Mouse (Mus musculus): ENCODE data around the gene Yipf1. TPM values are rescaled to one million over a fixed set of nuclear protein-coding genes. Genes with fewer than 3 reads are reported as not detected.

Yipf1 gene
- polyA plus RNA-seq, 1 experiment from 2014 or later, result 69.3 TPM

DNA sequence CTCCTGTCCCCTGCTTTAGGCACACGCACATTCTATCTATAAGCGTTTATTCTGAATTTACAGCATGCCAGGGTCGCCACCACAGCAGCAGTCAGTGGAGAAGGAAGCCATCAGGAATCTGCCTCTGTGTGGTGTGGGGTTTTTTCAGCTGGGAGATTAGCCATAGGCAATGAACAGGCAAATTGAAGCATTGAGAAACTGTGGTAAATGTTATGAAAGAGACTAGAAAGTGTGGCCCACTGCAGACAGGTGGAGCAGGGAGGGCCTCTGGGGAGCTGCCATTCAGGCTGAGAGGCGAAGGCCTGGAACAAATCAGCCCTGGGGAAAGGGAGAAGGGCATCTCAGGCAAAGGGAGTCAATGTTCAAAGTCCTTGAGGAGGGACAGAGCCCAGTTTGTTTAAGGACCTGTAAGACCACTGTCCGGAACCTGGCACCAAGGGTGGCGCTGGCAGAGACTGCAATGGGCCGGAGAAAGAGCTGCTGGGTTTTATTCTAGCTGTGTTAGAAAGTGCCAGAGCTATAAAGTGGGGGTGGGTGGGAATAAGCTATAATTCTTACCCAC, 14.3 kb upstream of the Yipf1 start:
- no peak for ATAC-seq
- H3K27ac ChIP-seq, result no peak overlapping the region
- H3K27me3 ChIP-seq (replicated peaks), result no peaks in the 10 kb centered on the region
- 0 out of 2 replicates have a peak, but pooled peaks cover 8% of the 10 kb centered on the region for H3K4me1 ChIP-seq (replicated peaks)
- no peak overlapping the region for H3K4me2 ChIP-seq (replicated peaks)
- 73% methylated on average over 7 of the region's 7 CpGs for WGBS
- no peak overlapping the region for H3K4me3 ChIP-seq (replicated peaks)
- H3K36me3 ChIP-seq, result no peaks in the 10 kb centered on the region
- no peak overlapping the region for H3K9ac ChIP-seq
- H3K9me3 ChIP-seq, result no peaks in the 10 kb centered on the region

DNA sequence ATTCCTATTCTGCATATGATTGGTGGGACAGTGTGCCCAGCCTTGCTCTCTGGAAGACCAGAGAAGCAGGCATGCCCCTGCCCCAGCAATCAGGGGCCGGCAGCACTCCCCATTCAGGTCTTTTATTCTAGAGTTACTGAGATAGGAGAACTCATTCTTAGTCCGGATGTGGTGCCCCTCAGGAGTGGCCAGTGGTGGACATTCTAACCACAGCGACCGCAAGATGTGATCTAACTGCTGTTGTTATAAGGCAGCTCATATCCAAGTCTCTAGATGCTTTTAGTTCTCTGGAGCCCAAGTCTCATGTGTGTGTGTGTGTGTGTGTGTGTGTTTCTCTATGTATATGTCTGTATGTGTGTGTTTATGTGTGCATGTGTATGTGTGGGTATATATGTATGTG, 13.8 kb upstream of the Yipf1 start:
- no peak overlapping the region for H3K4me3 ChIP-seq (replicated peaks)
- no peak for ATAC-seq
- no peaks in the 10 kb centered on the region for H3K9me3 ChIP-seq
- H3K27ac ChIP-seq, result no peak overlapping the region
- H3K4me1 ChIP-seq (replicated peaks), result 0 out of 2 replicates have a peak, but pooled peaks cover 8% of the 10 kb centered on the region
- H3K36me3 ChIP-seq, result no peaks in the 10 kb centered on the region
- H3K4me2 ChIP-seq (replicated peaks), result no peak overlapping the region
- 75% methylated on average over 4 of the region's 4 CpGs for WGBS
- H3K27me3 ChIP-seq (replicated peaks), result no peaks in the 10 kb centered on the region
- no peak overlapping the region for H3K9ac ChIP-seq

DNA sequence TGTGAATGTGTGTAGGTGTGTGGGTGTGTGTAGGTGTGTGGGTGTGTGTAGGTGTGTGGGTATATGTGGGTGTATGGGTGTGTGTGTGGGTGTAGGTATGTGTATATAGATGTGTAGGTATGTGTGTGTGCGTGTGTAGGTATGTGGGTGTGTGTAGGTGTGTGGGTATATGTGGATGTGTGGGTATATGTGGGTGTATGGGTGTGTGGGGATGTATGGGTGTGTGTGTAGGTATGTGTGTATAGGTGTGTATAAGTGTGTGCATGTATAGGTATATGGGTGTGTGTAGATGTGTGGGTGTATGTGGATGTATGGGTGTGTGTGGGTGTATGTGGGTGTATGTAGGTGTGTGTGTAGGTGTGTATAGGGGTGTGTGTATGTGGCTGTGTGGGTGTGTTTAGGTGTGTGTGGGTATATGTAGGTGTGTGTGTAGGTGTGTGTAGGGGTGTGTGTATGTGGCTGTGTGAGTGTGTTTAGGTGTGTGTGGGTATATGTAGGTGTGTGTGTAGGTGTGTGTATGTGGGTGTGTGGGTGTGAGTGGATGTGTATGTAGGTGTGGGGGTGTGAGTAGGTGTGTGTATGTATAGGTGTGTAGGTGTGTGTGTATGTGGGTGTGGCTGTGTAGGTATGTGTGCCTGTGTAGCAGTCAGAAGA, 13.1 kb upstream of the Yipf1 start:
- Histone ChIP-seq H3K27ac (no peak overlapping the region), H3K4me2 (replicated peaks) (no peak overlapping the region), H3K27me3 (replicated peaks) (no peaks in the 10 kb centered on the region), H3K4me1 (replicated peaks) (0 out of 2 replicates have a peak, but pooled peaks cover 8% of the 10 kb centered on the region), H3K9me3 (no peaks in the 10 kb centered on the region), H3K9ac (no peak overlapping the region), H3K4me3 (replicated peaks) (no peak overlapping the region), H3K36me3 (no peaks in the 10 kb centered on the region)
- 0 out of 2 replicates have a peak, but pooled peaks have one; percentile 19 for ATAC-seq
- 94% methylated on average over 1 of the region's 1 CpGs for WGBS

DNA sequence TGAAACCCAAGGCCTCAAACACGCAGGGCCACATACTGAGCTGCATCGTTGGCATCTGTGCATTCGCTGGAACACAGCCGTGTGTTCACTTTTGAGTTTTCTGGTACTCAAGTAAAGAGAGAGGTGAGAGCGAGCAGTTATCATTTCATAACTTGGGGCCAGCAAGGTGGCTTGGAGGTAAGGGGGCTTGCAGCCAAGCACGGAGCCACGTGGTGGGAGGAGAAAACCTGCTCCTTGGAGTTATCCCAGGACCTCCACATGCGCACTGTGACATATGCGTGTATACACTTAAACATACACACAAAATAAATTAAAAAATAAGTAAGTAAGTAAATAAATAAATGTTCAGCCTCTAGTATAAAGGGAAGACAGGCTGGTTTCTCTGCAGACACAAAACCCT, 11.9 kb upstream of the Yipf1 start:
- no peak for ATAC-seq
- peaks cover 14% of the 10 kb centered on the region; the same call in 1 of the 2 replicates for H3K4me1 ChIP-seq (replicated peaks)
- 81% methylated on average over 9 of the region's 9 CpGs for WGBS
- no peaks in the 10 kb centered on the region for H3K36me3 ChIP-seq
- no peaks in the 10 kb centered on the region for H3K9me3 ChIP-seq
- H3K27me3 ChIP-seq (replicated peaks), result no peaks in the 10 kb centered on the region
- H3K27ac ChIP-seq, result no peak overlapping the region
- no peak overlapping the region for H3K4me3 ChIP-seq (replicated peaks)
- H3K9ac ChIP-seq, result no peak overlapping the region
- no peak overlapping the region for H3K4me2 ChIP-seq (replicated peaks)

DNA sequence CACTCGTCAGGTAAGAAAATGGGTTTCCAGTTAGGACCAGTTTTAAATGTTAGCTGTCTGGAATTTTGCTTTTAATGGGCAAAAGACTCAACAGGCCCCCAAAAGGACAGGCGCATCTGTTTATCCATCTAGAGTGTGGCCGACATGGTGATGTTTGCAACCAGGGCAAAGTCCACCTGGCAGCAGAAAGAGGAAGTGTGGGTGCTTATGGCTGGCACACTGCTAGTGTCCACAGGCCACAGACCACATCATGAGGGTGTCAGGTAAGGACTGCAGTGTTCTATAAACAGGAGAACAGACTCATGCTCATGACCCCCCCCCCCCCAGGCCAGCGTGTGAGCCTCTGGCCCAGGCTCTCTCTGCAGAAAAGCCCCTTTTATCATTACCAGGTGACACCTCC, 11.3 kb upstream of the Yipf1 start:
- H3K27me3 ChIP-seq (replicated peaks), result no peaks in the 10 kb centered on the region
- H3K36me3 ChIP-seq, result no peaks in the 10 kb centered on the region
- peak; percentile 67 for ATAC-seq
- H3K27ac ChIP-seq, result no peak overlapping the region
- no peak overlapping the region for H3K9ac ChIP-seq
- 53% methylated on average over 4 of the region's 4 CpGs for WGBS
- H3K4me3 ChIP-seq (replicated peaks), result no peak overlapping the region
- H3K4me2 ChIP-seq (replicated peaks), result no peak overlapping the region
- H3K4me1 ChIP-seq (replicated peaks), result peaks cover 14% of the 10 kb centered on the region; the same call in 1 of the 2 replicates
- no peaks in the 10 kb centered on the region for H3K9me3 ChIP-seq

DNA sequence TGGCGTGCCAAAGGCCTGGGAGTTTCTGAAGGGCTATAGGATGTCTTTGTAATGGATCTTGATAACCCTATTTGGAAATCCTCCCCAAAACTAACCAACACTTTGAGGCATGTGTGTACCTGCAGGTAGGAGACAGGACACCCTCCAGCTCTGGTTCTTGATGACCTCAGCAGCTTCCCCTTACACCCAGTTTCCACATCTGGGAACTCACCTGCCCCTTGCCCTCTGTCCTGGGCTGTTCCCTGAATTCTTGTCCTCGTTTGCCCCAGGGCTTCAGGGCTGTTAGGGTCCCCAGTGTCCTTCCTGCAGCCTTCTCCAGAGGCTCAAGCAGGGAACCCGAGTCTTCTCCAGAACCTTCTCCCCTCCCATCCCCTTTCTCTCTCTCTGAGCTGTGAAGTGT, 10.6 kb upstream of the Yipf1 start:
- Histone ChIP-seq H3K9ac (no peak overlapping the region), H3K36me3 (no peaks in the 10 kb centered on the region), H3K27me3 (replicated peaks) (no peaks in the 10 kb centered on the region), H3K9me3 (no peaks in the 10 kb centered on the region), H3K27ac (no peak overlapping the region), H3K4me2 (replicated peaks) (no peak overlapping the region), H3K4me1 (replicated peaks) (peaks cover 14% of the 10 kb centered on the region; the same call in 1 of the 2 replicates), H3K4me3 (replicated peaks) (no peak overlapping the region)
- ATAC-seq, result no peak
- 67% methylated on average over 3 of the region's 3 CpGs for WGBS

DNA sequence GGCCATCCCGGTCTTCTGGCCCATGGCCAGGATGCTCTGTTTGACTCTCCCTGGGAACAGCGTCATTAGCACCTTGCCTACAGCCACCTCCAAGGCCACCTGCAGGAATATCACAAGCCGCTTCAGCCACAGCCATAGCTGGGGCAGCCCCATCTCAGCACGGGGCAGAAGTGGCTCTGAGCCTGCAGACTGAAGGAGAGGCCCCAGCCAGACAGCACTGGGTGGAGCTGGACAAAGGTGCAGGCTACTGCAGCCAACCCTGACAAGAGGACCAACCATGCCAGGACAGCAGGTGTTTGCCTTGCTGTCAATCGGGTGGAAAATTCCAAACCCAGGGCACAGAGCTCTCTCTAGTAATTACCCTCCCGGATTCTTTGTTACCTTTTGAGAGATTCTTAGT, 7.2 kb upstream of the Yipf1 start, which contains the start of gene Dio1:
Dio1 (minus strand) TSS at position 204 of the 400 bp plus-strand sequence.
- WGBS, result 35% methylated on average over 6 of the region's 6 CpGs
- no peak within 1 kb of the TSS for H3K4me3 ChIP-seq (replicated peaks)
- ATAC-seq, result peak; percentile 79

DNA sequence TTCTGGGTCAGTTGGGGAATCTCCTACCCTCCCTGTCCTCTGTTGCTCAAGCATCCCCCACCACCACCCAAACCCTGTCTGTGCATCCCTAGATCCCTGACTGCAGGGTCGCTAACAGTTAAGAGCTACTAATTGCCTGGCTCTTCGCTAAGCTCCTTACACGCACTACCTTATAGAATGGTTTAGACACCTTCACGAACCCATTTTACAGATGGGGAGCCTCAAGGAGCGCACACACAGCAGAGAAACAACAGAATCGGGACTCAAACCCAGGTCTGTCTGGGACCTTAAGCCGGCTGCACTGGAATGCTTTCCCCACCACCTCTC, 279 bp downstream of the Yipf1 start:
- Histone ChIP-seq H3K9ac (peak overlapping the region; percentile 47), H3K27me3 (replicated peaks) (no peaks in the 10 kb centered on the region), H3K36me3 (no peaks in the 10 kb centered on the region), H3K9me3 (no peaks in the 10 kb centered on the region), H3K4me3 (replicated peaks) (peak overlapping the region; percentile 59), H3K27ac (0 out of 2 replicates have a peak overlapping the region, but pooled peaks have one; percentile 34), H3K4me2 (replicated peaks) (peak overlapping the region; percentile 82), H3K4me1 (replicated peaks) (peaks cover 8% of the 10 kb centered on the region)
- 6% methylated on average over 7 of the region's 7 CpGs for WGBS
- no peak; the same call in 1 of the 2 replicates for ATAC-seq

More for the DNA sequence above, 7.2 kb upstream of the Yipf1 start, which contains the start of gene Dio1:
- Histone ChIP-seq H3K9ac (no peak within 1 kb of the TSS), H3K36me3 (no peaks in the 10 kb centered on the region), H3K9me3 (no peaks in the 10 kb centered on the region), H3K4me1 (replicated peaks) (peaks cover 6% of the 10 kb centered on the region; the same call in 1 of the 2 replicates), H3K27me3 (replicated peaks) (no peaks in the 10 kb centered on the region), H3K4me2 (replicated peaks) (peak within 1 kb of the TSS; percentile 18), H3K27ac (no peak within 1 kb of the TSS)

DNA sequence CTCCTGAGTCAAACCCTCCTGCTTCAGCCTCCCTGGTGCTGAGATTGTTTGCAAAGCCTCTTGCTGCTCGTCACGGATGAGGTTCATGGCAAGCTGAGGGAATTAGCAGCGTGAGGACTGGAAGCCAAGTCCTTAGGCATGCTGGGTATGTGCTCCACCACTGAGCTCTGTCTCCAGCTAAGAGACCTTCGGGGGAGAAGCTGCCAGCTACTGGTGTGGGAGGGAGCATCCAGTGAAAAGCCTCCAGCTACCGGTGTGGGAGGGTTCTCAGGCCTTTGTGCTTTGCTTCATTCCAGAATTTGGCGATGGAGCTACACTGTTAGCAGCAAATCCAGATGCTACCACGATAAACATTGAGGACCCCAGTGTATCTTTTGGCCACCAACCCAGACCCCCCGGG, 4.5 kb downstream of the Yipf1 start:
- Histone ChIP-seq H3K9ac (no peak overlapping the region), H3K36me3 (peaks cover 5% of the 10 kb centered on the region; the same call in 1 of the 2 replicates), H3K4me2 (replicated peaks) (no peak overlapping the region), H3K27ac (no peak overlapping the region), H3K4me3 (replicated peaks) (no peak overlapping the region), H3K9me3 (no peaks in the 10 kb centered on the region), H3K4me1 (replicated peaks) (peaks cover 8% of the 10 kb centered on the region), H3K27me3 (replicated peaks) (no peaks in the 10 kb centered on the region)
- ATAC-seq, result no peak
- 79% methylated on average over 8 of the region's 8 CpGs for WGBS

DNA sequence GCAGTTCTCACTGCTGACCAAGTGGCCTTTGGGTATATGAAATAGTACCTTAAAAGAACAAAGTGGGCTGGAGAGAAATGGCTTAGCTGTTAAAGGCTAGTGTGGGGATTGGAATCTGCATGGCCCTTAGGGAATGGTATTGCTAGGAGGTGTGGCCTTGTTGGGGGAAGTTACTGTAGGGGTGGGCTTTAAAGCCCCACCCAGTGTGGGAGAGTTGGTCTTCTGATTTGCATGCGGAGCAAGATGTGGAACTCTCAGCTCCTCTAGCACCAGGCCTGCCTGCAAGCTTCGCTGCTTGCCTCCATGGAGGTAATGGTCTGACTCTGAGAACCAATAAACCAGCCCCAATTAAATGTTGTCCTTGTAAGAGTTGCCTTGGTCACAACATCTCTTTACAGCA, 6.9 kb downstream of the Yipf1 start:
- Histone ChIP-seq H3K27ac (no peak overlapping the region), H3K4me3 (replicated peaks) (no peak overlapping the region), H3K9me3 (no peaks in the 10 kb centered on the region), H3K9ac (no peak overlapping the region), H3K4me2 (replicated peaks) (no peak overlapping the region), H3K27me3 (replicated peaks) (no peaks in the 10 kb centered on the region), H3K36me3 (peaks cover 5% of the 10 kb centered on the region; the same call in 1 of the 2 replicates), H3K4me1 (replicated peaks) (no peaks in the 10 kb centered on the region)
- 66% methylated on average over 2 of the region's 2 CpGs for WGBS
- no peak for ATAC-seq

DNA sequence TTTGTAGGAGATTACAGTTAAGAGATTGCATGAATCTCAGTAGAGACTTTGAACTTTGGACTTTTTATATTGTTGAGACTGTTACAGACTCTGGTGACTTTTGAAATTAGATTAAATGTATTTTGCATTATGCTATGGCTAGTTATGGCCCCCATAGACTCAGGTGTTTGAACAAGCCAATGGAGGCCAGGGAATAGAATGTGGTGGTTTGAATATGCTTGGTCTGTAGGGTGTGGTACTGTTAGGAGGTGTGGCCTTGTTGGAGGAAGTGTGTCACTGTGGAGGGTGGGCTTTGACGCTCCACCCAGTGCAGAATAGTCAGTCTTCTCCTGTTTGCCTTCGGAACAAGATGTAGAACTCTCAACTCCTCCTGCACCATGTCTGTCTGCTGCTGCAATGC, 8.9 kb downstream of the Yipf1 start:
- Histone ChIP-seq H3K9me3 (no peaks in the 10 kb centered on the region), H3K27me3 (replicated peaks) (no peaks in the 10 kb centered on the region), H3K36me3 (peaks cover 8% of the 10 kb centered on the region; the same call in 1 of the 2 replicates), H3K4me1 (replicated peaks) (no peaks in the 10 kb centered on the region), H3K27ac (no peak overlapping the region), H3K9ac (no peak overlapping the region), H3K4me3 (replicated peaks) (no peak overlapping the region), H3K4me2 (replicated peaks) (no peak overlapping the region)
- 0 out of 2 replicates have a peak, but pooled peaks have one; percentile 39 for ATAC-seq
- 87% methylated on average over 2 of the region's 2 CpGs for WGBS

DNA sequence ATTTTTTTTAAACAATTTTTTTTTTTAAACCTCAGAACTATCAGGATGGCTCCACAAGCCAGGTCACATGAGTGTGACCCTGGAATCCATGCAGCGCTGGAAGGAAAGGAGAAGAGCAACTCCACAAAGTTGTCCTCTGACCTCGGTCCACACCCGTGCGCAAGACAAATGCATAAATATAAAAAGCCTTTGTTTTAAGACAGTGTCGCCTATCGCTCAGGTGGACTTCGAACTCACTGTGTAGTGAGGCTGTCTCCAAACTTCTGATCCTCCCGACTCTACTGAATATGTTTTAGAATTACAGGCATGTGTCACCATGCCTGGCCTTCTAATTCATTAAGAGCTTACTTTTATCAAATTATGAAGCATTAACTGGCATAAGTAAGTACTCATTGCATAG, 14.4 kb downstream of the Yipf1 start:
- H3K4me3 ChIP-seq (replicated peaks), result no peak overlapping the region
- no peak overlapping the region for H3K9ac ChIP-seq
- H3K27me3 ChIP-seq (replicated peaks), result no peaks in the 10 kb centered on the region
- peak; percentile 83 for ATAC-seq
- no peaks in the 10 kb centered on the region for H3K9me3 ChIP-seq
- no peak overlapping the region for H3K27ac ChIP-seq
- 0 out of 2 replicates have a peak, but pooled peaks cover 3% of the 10 kb centered on the region for H3K36me3 ChIP-seq
- no peak overlapping the region for H3K4me2 ChIP-seq (replicated peaks)
- 0 out of 2 replicates have a peak, but pooled peaks cover 3% of the 10 kb centered on the region for H3K4me1 ChIP-seq (replicated peaks)
- WGBS, result 64% methylated on average over 8 of the region's 8 CpGs

DNA sequence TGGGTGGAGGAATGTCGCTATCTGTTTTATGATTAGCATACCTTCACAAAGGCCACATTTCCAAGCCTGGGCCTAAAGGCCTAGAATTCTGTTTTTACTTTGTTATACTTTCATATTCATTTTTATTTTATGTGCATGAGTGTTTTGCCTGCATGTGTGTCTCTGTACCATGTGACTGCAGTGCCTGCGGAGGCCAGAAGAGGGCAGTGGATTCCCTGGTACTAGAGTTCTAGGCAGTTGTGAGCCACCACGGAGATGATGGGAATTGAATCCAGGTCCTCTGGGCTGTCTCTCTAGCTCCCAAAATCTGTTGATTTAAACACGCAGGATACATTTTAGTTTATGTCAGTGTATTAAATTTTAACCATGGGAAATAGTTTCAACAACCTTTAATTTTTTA, 19.4 kb downstream of the Yipf1 start:
- no peaks in the 10 kb centered on the region for H3K9me3 ChIP-seq
- no peak overlapping the region for H3K27ac ChIP-seq
- ATAC-seq, result no peak
- no peaks in the 10 kb centered on the region for H3K4me1 ChIP-seq (replicated peaks)
- 93% methylated on average over 4 of the region's 4 CpGs for WGBS
- H3K36me3 ChIP-seq, result no peaks in the 10 kb centered on the region
- H3K9ac ChIP-seq, result no peak overlapping the region
- no peaks in the 10 kb centered on the region for H3K27me3 ChIP-seq (replicated peaks)
- H3K4me2 ChIP-seq (replicated peaks), result no peak overlapping the region
- no peak overlapping the region for H3K4me3 ChIP-seq (replicated peaks)

Data from intestine, embryonic 15.5 days (tissue).